Mouse (Mus musculus): ENCODE results near the gene Gmnn. TPM values are rescaled to one million over a fixed set of nuclear protein-coding genes. Genes with fewer than 3 reads are reported as not detected.

Gene Gmnn
- total RNA-seq, 2 experiments from 2014 or later = 2.9 to 4.7 TPM

- no peak for DNase-seq
- intact Hi-C loops (cut with DNase I) = no loop called here
These were observed 47.3 kb downstream of the Gmnn start for GRCm38 (mm10) chr13:24714360-24714885.

GRCm38 (mm10) chr13:24713434-24714000 lies 48.2 kb downstream of the Gmnn start:
- intact Hi-C loops (cut with DNase I) = no loop called here
- peak; percentile 77 to 86 for DNase-seq

- intact Hi-C loops (cut with DNase I) = no loop called here
- DNase-seq = no peak
These were observed 49.1 kb downstream of the Gmnn start for GRCm38 (mm10) chr13:24712581-24713130.

- intact Hi-C loops (cut with DNase I) = no loop called here
- DNase-seq = no peak
These were observed 50.8 kb downstream of the Gmnn start for GRCm38 (mm10) chr13:24710968-24711367.

GRCm38 (mm10) chr13:24709656-24710396 lies 51.9 kb downstream of the Gmnn start:
- DNase-seq = no peak
- intact Hi-C loops (cut with DNase I) = no loop called here

- intact Hi-C loops (cut with DNase I) = no loop called here
- no peak for DNase-seq
These were observed 59.6 kb downstream of the Gmnn start for GRCm38 (mm10) chr13:24702128-24702527.

Other genes with a start within 250 kb of the Gmnn start
- gene Ripor2, start 179.7 kb downstream of the Gmnn start, total RNA-seq (2021) = 1 to 10 TPM; 2.5 to 5.4 TPM
- gene Armh2, start 20.7 kb downstream of the Gmnn start, total RNA-seq (2021) = not detected
- 10 to 100 TPM; 44.6 to 46.4 TPM for gene BC005537, start 39.7 kb upstream of the Gmnn start, total RNA-seq (2021)
- gene Acot13, start 69.6 kb upstream of the Gmnn start, total RNA-seq (2021) = 100 to 1,000 TPM; 124 to 130 TPM
- gene Tdp2, start 69.8 kb upstream of the Gmnn start, total RNA-seq (2021) = 1 to 10 TPM; 6.0 to 9.0 TPM
- gene D130043K22Rik, start 83.2 kb upstream of the Gmnn start, total RNA-seq (2021) = not detected
- gene Aldh5a1, start 175.7 kb upstream of the Gmnn start, total RNA-seq (2021) = 1 to 10 TPM; 6.3 to 8.3 TPM
- gene Gpld1, start 181.2 kb upstream of the Gmnn start, total RNA-seq (2021) = under 1 TPM; 0.42 to 0.59 TPM

Measured in gastrocnemius, postnatal 36 days (tissue).